Mouse (Mus musculus): Measurements from ENCODE around the gene 4930415O20Rik.

GRCm38 (mm10) chr15:98606739-98607138 lies 35.9 kb downstream of the 4930415O20Rik start:
- TF ChIP-seq CTCF (IDR thresholded peaks at IDR 0.05; ENCODE audit: low read depth) (no peak), EP300 (IDR thresholded peaks at IDR 0.05; ENCODE audit: low read depth) (no peak)

Data from liver, postnatal 0 days (tissue).